Mouse (Mus musculus): ENCODE measurements at regions not wholly inside any gene's neighbourhood (a gene's known extent, or its start where the extent isn't known, plus 50 kb on each side); places are given as distances from the start of the nearest gene placed in this dataset.

DNA sequence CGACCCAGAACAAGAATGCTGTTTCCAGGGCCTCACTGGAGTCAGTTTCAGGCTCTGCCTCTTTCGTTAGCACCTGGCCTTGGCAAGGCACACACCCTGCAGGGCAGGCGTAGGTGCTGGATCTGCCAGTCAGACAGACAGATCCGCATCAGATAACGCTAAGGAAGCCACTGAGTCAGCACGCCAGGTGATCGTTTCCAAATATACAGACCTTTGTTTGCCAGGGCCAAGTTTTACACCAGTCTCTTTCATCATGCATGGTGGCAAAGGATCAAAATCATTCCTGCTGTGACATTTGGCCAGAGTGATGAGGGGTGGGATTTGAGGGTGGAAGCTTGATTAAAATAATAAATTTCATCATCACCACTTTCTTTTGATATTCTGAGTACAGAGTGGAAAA lies 411.0 kb downstream of the Ofcc1 start:
- no peak for DNase-seq (ENCODE audit: low spot score in 2 of 2)
- intact Hi-C loops (cut with DNase I): no loop called here

DNA sequence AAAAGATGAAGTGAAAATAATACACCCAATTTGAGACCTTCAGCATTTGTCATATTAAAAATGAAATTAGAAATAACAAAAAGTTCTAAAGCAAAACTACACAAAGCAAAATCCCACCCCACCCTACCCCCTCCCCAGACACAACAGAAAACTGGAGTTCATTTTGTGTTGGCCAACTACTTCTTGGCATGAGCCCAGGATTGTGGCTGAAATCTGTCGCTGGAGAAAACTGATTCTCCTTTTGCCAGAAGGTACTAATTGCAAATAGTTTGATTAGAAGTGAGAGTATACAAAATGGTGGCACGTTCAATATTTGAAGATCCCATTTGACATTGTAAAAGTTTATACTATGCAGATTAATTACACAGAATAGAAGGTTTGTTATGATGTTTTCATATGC lies 426.0 kb downstream of the Ofcc1 start:
- intact Hi-C loops (cut with DNase I): no loop called here
- DNase-seq (ENCODE audit: low spot score in 2 of 2): no peak

DNA sequence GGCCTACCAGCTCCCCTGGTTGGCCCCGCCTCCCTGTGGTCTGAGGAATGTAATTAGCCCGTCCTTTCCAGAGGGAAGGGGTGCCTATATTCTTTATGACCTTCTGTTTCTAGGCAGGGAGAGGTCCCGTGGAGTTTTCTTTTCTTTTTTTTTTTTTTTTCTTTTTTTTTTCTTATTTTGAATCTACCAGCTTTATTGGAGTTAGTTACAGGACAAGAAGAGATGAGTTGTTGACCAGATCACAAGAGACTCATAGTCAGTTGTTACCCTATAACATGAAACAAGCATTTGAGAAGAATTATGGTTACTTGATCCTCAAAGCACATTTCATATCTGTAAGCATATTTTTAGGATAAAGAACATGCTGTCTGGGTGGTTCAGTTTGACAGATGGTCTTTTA lies 429.8 kb downstream of the Ofcc1 start:
- no peak for DNase-seq (ENCODE audit: low spot score in 2 of 2)
- intact Hi-C loops (cut with DNase I): no loop called here

DNA sequence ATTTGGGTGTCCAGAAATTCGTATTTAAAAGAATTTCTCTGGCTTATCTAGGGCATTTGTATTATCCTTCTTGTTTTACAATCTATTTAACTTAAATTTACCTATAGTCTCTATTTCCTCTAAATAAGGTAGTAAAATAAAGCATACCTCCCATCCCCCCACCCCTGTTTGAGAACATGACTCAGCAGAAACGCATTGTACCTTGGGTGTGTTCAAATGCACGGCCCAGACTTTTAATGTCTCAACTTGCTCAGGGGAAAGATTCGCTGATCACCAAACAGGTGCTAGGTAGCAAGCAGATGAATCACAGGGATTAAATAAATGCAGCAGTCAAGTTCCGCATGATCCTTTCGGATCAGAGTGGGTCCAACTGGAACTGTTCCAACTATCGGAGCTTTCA lies 432.7 kb downstream of the Ofcc1 start:
- intact Hi-C loops (cut with DNase I): no loop called here

DNA sequence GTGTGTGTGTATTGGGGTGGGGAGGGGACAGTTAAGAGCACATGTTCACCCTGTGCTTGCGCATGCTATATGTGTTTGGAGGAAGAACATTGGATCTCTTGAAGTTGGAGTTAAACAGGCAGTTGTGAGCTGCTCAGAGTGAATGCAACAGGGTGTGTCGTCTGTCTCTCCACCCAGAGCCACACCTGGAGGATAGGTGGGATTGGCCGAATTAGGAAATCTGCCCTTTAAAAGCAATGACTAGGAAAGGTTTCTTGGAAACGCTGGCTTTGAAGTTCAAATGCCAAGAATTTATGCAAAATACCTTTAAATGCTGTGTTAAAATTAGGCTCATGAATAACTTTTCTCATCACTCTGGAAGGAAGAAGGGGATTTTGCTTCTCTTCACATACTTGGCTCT lies 436.9 kb downstream of the Ofcc1 start:
- DNase-seq (ENCODE audit: low spot score in 2 of 2): no peak
- intact Hi-C loops (cut with DNase I): no loop called here

More for the DNA sequence above, 432.7 kb downstream of the Ofcc1 start:
- no peak for DNase-seq (ENCODE audit: low spot score in 2 of 2)

DNA sequence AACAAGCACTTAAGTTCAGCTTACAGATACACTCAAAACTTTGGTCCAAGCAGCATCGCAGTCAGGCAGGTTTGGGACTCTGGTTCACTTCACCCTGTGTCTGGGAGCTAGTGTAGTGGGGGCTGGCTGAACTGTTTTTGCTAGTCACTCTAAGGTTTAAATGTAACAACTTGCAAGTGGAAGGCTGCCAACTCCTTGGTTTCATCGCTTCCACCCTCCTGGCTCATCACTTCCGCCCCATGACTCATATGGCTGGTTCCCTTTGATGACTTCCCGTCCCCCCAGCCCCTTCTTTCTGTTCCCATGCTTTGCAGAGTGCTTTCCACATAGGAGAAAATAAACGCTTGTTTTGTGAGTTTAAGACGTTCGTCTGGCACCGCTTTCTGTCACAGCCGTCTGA lies 438.1 kb downstream of the Ofcc1 start:
- intact Hi-C loops (cut with DNase I): no loop called here
- peak; percentile 15 to 24 for DNase-seq (ENCODE audit: low spot score in 2 of 2)

DNA sequence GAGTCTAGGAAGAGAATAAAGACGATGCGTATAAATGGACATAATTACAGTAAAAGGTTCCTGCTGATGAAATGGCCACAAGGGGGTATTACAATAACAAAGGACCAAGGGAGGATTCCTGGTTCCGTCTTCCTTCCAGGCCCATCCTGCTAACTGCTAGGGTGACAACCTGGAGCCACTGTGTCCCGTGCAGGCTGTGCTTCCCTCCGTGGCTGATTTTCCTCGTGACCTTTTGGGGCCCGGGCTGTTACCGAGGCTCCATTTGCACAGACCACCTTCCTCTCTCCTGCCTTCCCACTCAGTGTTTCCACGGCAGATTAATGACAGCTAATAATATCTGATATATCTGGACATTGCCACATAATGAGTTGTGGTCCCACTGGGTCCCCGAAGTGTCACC lies 453.5 kb downstream of the Ofcc1 start:
- intact Hi-C loops (cut with DNase I): no loop called here
- no peak for DNase-seq (ENCODE audit: low spot score in 2 of 2)

DNA sequence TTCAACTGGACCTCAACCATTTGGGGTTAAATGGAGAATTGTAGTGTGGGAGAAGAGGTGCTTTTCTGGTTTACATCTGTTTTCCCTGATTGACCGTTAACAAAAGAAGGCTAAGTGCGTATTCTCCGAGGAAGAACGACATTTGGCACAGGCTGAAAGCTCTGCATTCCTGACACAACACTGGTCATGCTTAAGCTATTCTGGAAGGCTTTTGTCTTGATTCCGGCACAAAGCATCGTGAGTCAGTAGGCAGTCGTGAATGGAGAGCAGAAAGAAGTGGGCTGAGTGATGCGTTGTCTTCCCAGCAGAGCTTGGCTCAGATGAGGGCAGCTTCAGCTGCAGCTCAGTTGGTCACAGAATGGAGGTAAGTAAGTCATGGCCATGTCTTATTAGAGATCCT lies 457.0 kb downstream of the Ofcc1 start:
- peak; percentile 15 to 22 for DNase-seq (ENCODE audit: low spot score in 2 of 2)

DNA sequence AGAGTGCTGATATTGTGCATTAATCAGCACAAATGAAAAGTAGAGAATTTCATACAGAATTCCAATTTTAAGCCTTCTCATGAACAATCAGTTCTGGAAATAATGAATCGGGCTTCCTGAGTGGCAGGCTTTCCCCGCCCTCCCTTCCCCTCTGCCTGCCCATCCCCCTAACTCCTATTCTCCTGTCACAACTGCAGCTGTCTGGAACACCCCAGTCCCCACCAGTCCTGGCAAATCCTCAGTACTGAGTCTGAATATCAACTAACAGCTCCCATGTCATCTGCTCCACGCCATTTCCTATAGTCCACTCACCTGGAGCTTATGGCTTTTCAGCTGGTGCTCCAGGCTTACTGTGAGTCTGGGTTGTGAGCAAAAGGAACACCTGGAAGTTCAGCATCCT lies 457.9 kb downstream of the Ofcc1 start:
- no peak for DNase-seq (ENCODE audit: low spot score in 2 of 2)
- intact Hi-C loops (cut with DNase I): no loop called here

More for the DNA sequence above, 457.0 kb downstream of the Ofcc1 start:
- intact Hi-C loops (cut with DNase I): no loop called here

DNA sequence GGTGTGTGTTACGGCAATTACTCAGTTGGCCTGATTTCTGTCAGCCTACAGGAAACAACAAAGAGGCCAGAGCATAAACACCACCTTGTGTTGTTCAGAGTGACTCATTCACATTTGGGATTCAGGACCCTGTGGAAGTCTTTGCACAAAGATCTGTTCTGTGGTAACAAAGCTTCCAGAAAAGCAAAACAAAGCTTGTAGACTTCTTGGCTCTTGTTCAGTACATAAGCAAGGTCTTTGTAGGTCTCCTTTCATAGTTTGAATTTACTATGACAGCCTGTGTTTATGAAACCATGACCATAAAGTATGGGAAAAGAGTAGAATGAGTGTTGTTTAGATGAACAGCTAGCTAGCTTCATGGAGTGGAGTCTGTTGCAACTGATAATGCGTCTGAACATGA lies 461.9 kb downstream of the Ofcc1 start:
- DNase-seq (ENCODE audit: low spot score in 2 of 2): no peak
- intact Hi-C loops (cut with DNase I): loop anchor here (10.0 kb wide), 1 partner anchor 815 kb away; no protein-coding TSS in a partner anchor

DNA sequence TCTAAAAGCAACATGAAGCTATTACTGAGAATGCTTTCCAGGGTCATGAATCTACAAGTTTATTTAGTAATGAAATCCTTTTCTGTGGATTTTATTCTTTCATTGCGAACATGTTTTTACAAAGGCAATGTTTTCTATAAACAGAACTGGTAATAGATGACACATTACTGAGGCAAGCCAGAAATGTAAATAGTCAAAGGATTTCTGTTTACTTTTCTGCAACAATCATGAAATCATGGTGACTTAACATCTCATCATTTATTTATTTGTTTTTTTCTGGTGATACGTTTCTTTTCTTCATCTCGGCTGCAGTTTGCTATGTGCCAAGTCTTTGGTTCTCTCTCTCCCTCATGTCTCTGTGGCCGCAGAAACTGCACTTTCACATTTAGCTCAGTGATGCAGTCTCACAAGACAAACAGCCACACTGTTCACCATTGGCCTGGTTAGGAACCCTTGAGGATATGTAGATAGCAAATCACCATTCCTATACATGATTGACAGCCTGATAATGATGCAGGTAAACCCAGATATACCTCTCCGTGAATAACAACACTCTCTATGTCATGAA lies 462.8 kb downstream of the Ofcc1 start:
- DNase-seq (ENCODE audit: low spot score in 2 of 2): no peak
- intact Hi-C loops (cut with DNase I): loop anchor here (10.0 kb wide), 1 partner anchor 816 kb away; no protein-coding TSS in a partner anchor

DNA sequence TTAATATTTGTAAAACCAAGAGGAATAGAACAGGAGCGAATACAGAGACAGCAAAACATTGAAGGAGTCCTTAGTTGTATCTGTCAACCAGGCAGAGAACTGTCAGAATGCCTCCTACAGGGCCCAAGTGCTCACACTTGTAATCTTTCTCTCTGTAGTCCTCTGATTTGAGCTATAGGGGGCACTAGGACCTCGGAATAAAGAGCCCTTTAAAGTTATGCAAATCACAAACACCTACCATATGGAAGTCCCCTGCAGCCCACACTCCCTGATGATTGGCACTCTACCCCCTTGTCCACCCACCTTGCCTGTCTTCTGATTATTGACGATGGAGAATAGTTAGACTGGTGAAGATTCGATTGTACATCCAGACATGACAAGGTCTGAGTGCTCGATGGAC lies 467.1 kb downstream of the Ofcc1 start:
- no peak for DNase-seq (ENCODE audit: low spot score in 2 of 2)
- intact Hi-C loops (cut with DNase I): loop anchor here (10.0 kb wide), 1 partner anchor 821 kb away; no protein-coding TSS in a partner anchor

DNA sequence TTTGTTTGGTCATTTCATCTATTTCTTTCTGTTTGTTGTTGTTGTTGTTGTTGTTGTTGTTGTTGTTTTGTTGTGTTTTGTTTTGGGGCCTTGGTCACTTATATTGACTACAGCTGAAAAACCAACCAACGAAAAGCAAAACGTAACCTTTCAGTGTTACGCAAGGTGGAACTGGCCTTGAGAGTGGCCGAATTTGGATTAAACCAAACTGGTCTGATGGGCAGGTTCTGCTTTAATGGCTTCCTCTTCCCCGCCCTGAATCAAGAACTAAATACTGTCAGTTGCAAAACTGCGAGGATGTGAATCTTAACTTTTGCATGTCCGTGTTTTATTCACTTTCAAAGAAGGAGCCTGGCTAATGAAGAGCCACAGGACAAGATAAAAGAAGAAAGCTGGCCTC lies 480.2 kb downstream of the Ofcc1 start:
- no peak for DNase-seq (ENCODE audit: low spot score in 2 of 2)
- intact Hi-C loops (cut with DNase I): no loop called here

DNA sequence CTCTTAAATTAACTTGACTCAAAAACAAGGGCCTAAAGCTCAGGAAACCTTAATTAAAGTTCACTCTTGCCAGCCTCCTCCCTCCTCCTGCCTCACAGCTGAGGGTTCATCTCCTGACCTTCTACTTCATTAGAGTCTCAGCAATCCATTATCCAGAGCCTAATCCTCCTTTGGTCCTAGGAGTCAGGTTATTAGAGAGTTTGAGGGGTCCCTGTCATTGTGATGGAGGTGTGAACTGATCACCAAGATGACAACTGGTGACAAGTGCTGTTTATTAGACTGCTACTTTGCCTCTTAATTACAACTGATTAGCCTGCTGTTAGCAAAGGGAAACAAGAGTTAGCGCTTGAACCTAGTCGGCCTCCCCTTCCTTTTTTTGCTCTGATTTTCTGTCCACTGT lies 481.1 kb downstream of the Ofcc1 start:
- intact Hi-C loops (cut with DNase I): no loop called here
- no peak for DNase-seq (ENCODE audit: low spot score in 2 of 2)

DNA sequence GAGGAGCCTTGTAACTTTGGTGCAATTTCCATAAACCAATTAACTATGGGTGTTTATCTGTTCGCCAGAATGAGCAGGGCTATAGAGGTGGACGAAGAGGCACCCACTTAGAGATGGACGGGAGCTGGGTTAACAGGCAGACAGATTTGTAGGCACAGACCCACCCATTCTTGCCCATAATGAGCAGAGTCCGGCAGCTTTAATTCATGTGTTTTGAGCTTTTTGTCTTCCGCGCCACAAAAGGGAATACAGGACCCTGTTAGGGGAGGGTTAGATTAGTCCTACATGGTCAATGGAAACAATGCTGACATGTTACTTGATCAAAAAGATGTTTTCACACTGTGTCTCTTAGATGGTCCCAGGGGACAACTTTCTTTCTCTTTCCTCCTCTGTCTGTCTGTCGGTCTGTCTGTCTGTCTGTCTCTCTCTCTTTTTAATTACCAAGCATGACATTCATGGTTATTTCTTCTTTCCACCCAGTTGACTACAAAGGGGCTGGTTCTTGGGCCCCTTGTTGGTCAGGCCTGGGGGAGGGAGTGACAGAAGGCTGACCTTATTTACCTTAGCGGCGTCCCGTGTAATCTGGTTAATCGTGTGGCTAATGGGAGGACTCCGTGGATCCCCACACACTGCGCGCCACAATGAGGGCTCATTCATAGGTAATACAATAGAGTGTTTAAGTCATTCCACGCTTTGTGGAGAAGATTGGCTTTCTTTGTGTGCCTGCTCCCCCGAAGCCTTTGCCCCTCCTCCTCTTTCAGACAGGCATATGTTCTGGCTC lies 483.7 kb downstream of the Ofcc1 start:
- DNase-seq (ENCODE audit: low spot score in 2 of 2): no peak
- intact Hi-C loops (cut with DNase I): no loop called here

DNA sequence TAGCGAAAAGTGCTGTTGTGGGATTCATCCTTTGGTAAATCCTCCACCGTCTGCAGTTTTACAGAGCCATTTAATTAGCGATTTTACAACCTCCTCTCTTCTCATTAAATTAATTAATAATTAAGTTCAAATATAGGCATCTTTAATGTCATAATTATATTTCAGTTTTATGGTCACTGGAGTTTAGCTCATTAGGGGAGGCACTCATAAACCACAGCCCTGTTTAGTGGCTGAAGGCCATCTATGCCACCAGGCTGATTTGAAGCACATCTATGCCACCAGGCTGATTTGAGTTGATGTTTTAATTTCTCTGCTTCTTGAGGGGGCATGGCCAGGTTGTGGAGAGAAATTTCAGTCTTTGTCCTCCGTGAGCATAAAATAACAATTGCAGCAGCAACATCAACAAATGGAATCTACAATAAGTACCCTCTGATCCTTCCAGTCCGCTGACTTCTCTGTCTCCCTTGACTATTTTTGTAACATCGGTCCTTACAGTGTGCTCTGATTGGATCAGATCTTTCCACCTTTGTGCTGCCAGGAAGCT lies 508.9 kb downstream of the Ofcc1 start:
- intact Hi-C loops (cut with DNase I): no loop called here
- DNase-seq (ENCODE audit: low spot score in 2 of 2): no peak

DNA sequence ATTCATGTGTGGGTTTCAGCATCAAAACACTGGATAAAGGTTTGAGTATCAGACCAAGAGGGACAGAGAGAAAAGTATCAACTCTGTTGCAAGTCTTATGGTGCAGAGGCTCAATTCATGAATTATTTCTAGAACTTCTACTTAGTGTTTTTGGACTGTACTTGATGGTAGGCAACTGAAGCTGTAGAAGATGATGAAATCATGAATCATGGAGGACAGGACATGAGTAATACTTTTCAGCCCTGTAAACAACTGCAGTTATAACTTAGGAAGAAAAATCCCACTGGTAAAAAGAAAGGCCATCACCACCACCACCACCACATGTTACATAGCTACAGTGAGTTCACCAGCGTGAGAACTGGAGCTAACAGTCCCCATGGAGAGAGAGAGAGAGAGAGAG lies 511.9 kb downstream of the Ofcc1 start:
- intact Hi-C loops (cut with DNase I): no loop called here
- no peak for DNase-seq (ENCODE audit: low spot score in 2 of 2)

DNA sequence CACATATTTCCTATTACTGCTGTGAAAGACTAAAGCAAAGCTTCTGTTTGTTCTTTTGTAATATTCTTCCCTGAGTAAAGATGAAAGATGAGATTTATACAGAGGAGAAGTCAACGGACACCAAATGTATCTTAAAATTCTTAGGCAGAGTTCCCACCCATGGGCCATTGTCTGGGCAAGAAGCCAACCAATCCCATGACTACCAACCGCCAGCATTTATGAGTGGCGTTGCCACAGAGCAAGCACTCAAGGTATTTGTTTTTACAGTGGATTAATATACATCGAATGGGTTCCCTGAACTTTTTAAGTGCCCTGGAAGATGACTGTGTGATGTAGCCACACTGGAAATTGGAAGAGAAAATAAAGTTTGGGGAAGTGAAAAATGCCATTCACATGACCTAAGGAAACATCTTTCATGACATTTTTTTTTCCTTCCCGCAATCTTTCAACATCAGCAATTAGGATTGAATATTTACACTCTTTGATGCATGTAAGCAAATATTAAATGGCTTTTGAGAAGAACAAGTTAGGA lies 525.1 kb downstream of the Ofcc1 start:
- DNase-seq (ENCODE audit: low spot score in 2 of 2): no peak
- intact Hi-C loops (cut with DNase I): no loop called here

DNA sequence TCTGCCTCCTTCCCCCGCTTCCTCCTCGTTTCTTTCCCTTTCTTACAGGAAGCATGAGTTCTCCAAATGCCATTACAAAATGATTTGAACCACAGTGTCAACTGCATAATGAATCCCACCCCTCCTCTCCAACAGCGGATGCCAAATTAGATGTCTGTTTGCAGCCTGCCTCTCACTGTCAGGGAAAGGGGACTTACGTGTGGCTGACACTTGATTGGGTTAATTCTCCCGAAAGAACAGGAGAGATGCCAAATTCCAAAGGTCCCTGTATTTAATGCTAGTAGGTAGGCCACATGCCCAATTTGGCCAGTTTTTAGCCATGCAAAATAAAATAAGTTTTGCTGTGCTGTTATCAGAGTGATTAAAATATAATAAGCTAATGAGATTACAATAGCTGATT lies 525.9 kb downstream of the Ofcc1 start:
- no peak for DNase-seq (ENCODE audit: low spot score in 2 of 2)
- intact Hi-C loops (cut with DNase I): no loop called here

DNA sequence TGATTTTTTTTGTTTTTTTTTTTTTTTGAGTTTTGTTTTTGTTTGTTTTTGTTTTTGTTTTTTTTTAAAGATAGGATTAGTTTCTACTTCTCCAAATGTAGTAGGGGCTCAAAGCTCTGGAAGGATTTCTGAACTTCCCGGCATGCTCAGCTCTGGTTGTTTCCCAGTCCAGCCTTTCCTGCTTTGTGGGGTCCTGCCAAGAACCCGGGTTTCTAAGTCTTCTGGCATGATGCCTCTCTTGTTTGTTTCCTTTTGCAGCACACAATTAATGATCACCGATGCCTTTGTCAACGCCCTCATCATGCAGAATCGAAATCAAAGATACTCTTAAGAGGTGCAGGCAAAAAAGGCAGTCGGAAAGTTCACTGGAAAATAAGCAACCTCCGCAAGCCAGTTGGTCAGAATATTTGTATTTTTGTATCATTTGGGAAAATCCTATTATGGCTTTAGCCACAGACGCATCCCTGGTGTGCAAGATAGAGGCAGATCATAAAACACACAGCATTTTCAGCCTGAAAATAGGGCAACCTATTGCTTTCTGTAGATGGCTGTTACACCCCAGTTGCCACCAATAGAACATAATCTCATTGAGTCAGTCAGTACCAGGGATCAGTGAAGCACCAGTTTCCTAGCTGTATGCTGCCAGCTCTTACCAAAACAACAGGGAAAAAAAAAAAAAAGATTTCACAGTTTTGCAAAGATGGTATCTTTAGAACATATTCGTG lies 526.6 kb downstream of the Ofcc1 start:
- DNase-seq (ENCODE audit: low spot score in 2 of 2): no peak

More for the DNA sequence above, 526.6 kb downstream of the Ofcc1 start:
- intact Hi-C loops (cut with DNase I): no loop called here
